Mouse (Mus musculus) bone marrow, adult 2 months (tissue): ENCODE measurements around the gene Mast4.

ENCODE experiments used
- CTCF ChIP-seq: fragments of 200-500 bp; IDR thresholded peaks from 2 replicates; pipeline ENCODE4 v1.5.1; 2011; ENCODE audit warnings: low read length, control low read depth; ENCODE audit not compliant: control insufficient read depth, insufficient read depth
- POLR2A ChIP-seq: fragments of 200-500 bp; IDR thresholded peaks from 2 replicates; pipeline ENCODE4 v1.6.1; 2011; ENCODE audit warnings: low read depth, mild to moderate bottlenecking, control low read depth, low read length, borderline replicate concordance; ENCODE audit not compliant: control insufficient read depth

- TF ChIP-seq POLR2A (no peak), CTCF (no peak)
These were observed 332.5 kb downstream of the Mast4 start for GRCm38 (mm10) chr13:103001831-103002230.
